ENCODE assay signal across 11 mouse cellular contexts in genomic region chr15:81189061-81189460, GRCm38 (mm10). TPM values are rescaled to one million over a fixed set of nuclear protein-coding genes. Genes with fewer than 3 reads are reported as not detected.
DNase-seq lines count a peak whose midpoint lies in the region; ATAC-seq and TF ChIP-seq lines count a peak whose summit lies in the region.
"Had no signal": no experiment of that assay in that cellular context is flagged by ENCODE, and none has a peak within 500 bp of the region (broad histone marks: within the 10 kb centered on the region; RNA-seq: fewer than 3 reads in every experiment).

No protein-coding gene starts in this region.

- no peaks in the 10 kb centered on the region for H3K36me3 ChIP-seq in liver, embryonic 13.5 days
- H3K36me3 ChIP-seq in liver, postnatal 0 days (replicated peaks; ENCODE audit: insufficient read depth, low read length): no peaks in the 10 kb centered on the region
- H3K36me3 ChIP-seq in forebrain, embryonic 13.5 days (ENCODE audit: poor library complexity, severe bottlenecking): peaks cover 11% of the 10 kb centered on the region
- H3K36me3 ChIP-seq in hindbrain, postnatal 0 days (ENCODE audit: insufficient read depth, low read length): no peaks in the 10 kb centered on the region
- H3K36me3 ChIP-seq in neural tube, embryonic 14.5 days (ENCODE audit: control insufficient read depth, insufficient read depth, low read length): no peaks in the 10 kb centered on the region

- no peak overlapping the region for H3K27ac ChIP-seq in liver, embryonic 13.5 days
- no peak overlapping the region for H3K27ac ChIP-seq in liver, postnatal 0 days (ENCODE audit: low read depth)
- no peak overlapping the region for H3K27ac ChIP-seq in forebrain, embryonic 13.5 days
- no peak overlapping the region for H3K27ac ChIP-seq in hindbrain, postnatal 0 days
- no peak overlapping the region for H3K27ac ChIP-seq in neural tube, embryonic 14.5 days (ENCODE audit: low read depth, low read length)

- no peak overlapping the region for H3K4me3 ChIP-seq in liver, embryonic 13.5 days (replicated peaks)
- no peak overlapping the region for H3K4me3 ChIP-seq in liver, postnatal 0 days (ENCODE audit: low read depth, low read length)
- H3K4me3 ChIP-seq in forebrain, embryonic 13.5 days: peak overlapping the region; percentile 98
- peak overlapping the region; percentile 85 for H3K4me3 ChIP-seq in hindbrain, postnatal 0 days (ENCODE audit: low read length)
- peak overlapping the region; percentile 95 for H3K4me3 ChIP-seq in neural tube, embryonic 14.5 days (ENCODE audit: low read depth, low read length)

- peaks cover 35% of the 10 kb centered on the region for H3K4me1 ChIP-seq in liver, embryonic 13.5 days (replicated peaks)
- peaks cover 8% of the 10 kb centered on the region for H3K4me1 ChIP-seq in liver, postnatal 0 days (ENCODE audit: insufficient read depth)
- H3K4me1 ChIP-seq in forebrain, embryonic 13.5 days: peaks cover 22% of the 10 kb centered on the region
- peaks cover 9% of the 10 kb centered on the region; the same call in 1 of the 2 replicates for H3K4me1 ChIP-seq in hindbrain, postnatal 0 days (ENCODE audit: insufficient read depth, low read length)
- peaks cover 6% of the 10 kb centered on the region for H3K4me1 ChIP-seq in neural tube, embryonic 14.5 days (ENCODE audit: control insufficient read depth, insufficient read depth, low read length)

- no peak for DNase-seq in liver, embryonic 13.5 days
- no peak for DNase-seq in liver, postnatal 0 days
- DNase-seq in hindbrain, postnatal 0 days (ENCODE audit: low spot score): no peak
- DNase-seq in thymus, adult 18-20 months: no peak
- no peak for DNase-seq in ovary, adult 18-20 months (ENCODE audit: low spot score)
- no peak for DNase-seq in thymus, postnatal 36 days
- DNase-seq: kidney, postnatal 4 days had no signal

- H3K9ac ChIP-seq in liver, embryonic 13.5 days: no peak overlapping the region
- no peak overlapping the region for H3K9ac ChIP-seq in liver, postnatal 0 days (replicated peaks)
- H3K9ac ChIP-seq in forebrain, embryonic 13.5 days: peak overlapping the region; percentile 94; the same call in 1 of the 2 replicates
- peak overlapping the region; percentile 73; the same call in 1 of the 2 replicates for H3K9ac ChIP-seq in hindbrain, postnatal 0 days (replicated peaks; ENCODE audit: low read length)
- no peak overlapping the region for H3K9ac ChIP-seq in neural tube, embryonic 14.5 days (replicated peaks; ENCODE audit: low read depth, low read length)

- no peak for TF ChIP-seq EP300 in liver, postnatal 0 days (IDR thresholded peaks at IDR 0.05; ENCODE audit: low read depth)

- no peaks in the 10 kb centered on the region for H3K27me3 ChIP-seq in liver, embryonic 13.5 days
- H3K27me3 ChIP-seq in liver, postnatal 0 days (ENCODE audit: insufficient read depth, low read length): no peaks in the 10 kb centered on the region
- H3K27me3 ChIP-seq in forebrain, embryonic 13.5 days: no peaks in the 10 kb centered on the region
- H3K27me3 ChIP-seq in hindbrain, postnatal 0 days (ENCODE audit: insufficient read depth, low read length): no peaks in the 10 kb centered on the region
- no peaks in the 10 kb centered on the region for H3K27me3 ChIP-seq in neural tube, embryonic 14.5 days (ENCODE audit: control insufficient read depth, insufficient read depth, low read length)

- H3K4me2 ChIP-seq in liver, embryonic 13.5 days: peak overlapping the region; percentile 99
- H3K4me2 ChIP-seq in liver, postnatal 0 days (ENCODE audit: low read depth, low read length): no peak overlapping the region
- H3K4me2 ChIP-seq in forebrain, embryonic 13.5 days: peak overlapping the region; percentile 90
- peak overlapping the region; percentile 68 for H3K4me2 ChIP-seq in hindbrain, postnatal 0 days (ENCODE audit: low read depth, low read length)
- H3K4me2 ChIP-seq in neural tube, embryonic 14.5 days (ENCODE audit: low read depth, low read length): peak overlapping the region; percentile 59

- no peak for TF ChIP-seq CTCF in liver, postnatal 0 days (IDR thresholded peaks at IDR 0.05; ENCODE audit: low read depth)
- no peak for TF ChIP-seq CTCF in hindbrain, postnatal 0 days (IDR thresholded peaks at IDR 0.05; ENCODE audit: low read depth)

- 84% methylated on average over 2 of the region's 2 CpGs for WGBS in liver, embryonic 13.5 days (ENCODE audit: insufficient replicate concordance)
- 85% methylated on average over 2 of the region's 2 CpGs for WGBS in liver, postnatal 0 days (ENCODE audit: insufficient replicate concordance)
- 93% methylated on average over 2 of the region's 2 CpGs for WGBS in forebrain, embryonic 13.5 days
- WGBS in hindbrain, postnatal 0 days: 91% methylated on average over 2 of the region's 2 CpGs
- 97% methylated on average over 2 of the region's 2 CpGs for WGBS in neural tube, embryonic 14.5 days

- H3K9me3 ChIP-seq in liver, embryonic 13.5 days (replicated peaks): no peaks in the 10 kb centered on the region
- no peaks in the 10 kb centered on the region for H3K9me3 ChIP-seq in liver, postnatal 0 days (ENCODE audit: low read length)
- no peaks in the 10 kb centered on the region for H3K9me3 ChIP-seq in forebrain, embryonic 13.5 days (replicated peaks)
- no peaks in the 10 kb centered on the region for H3K9me3 ChIP-seq in hindbrain, postnatal 0 days (ENCODE audit: low read length)
- H3K9me3 ChIP-seq in neural tube, embryonic 14.5 days (ENCODE audit: control insufficient read depth, low read length): no peaks in the 10 kb centered on the region

- ATAC-seq in liver, embryonic 13.5 days (ENCODE audit: low read depth): no peak
- no peak for ATAC-seq in liver, postnatal 0 days
- ATAC-seq in forebrain, embryonic 13.5 days: no peak
- no peak for ATAC-seq in hindbrain, postnatal 0 days
- ATAC-seq in neural tube, embryonic 14.5 days (ENCODE audit: low read depth): no peak

RNA-seq across cellular contexts. Expression of gene Mrtfa, which starts 1.5 kb away (rescaled TPM):
- polyA plus RNA-seq in liver, embryonic 13.5 days (2015; fragmentation: Nextera tagmentation; extraction: Ambion mirVana): 3.9 and 4.9 TPM in 2 replicates
- polyA plus RNA-seq in liver, postnatal 0 days (2015; fragmentation: Nextera tagmentation; extraction: Ambion mirVana): 4.3 and 4.5 TPM in 2 replicates
- polyA plus RNA-seq in forebrain, embryonic 13.5 days (2015; fragmentation: Nextera tagmentation; extraction: Ambion mirVana): 21.2 and 23.4 TPM in 2 replicates
- total RNA-seq in hindbrain, postnatal 0 days (2014; rRNA removed): 32.1 and 54.8 TPM in 2 replicates
- 19.3 and 22.6 TPM in 2 replicates for polyA plus RNA-seq in hindbrain, postnatal 0 days (2015; fragmentation: Nextera tagmentation; extraction: Ambion mirVana)
- 31.3 and 32.4 TPM in 2 replicates for polyA plus RNA-seq in neural tube, embryonic 14.5 days (2014; fragmentation: Nextera tagmentation; extraction: Ambion mirVana)

RNA-seq across cellular contexts. Expression of gene Mchr1, which starts 46.2 kb away (rescaled TPM):
- 0.05 and 0.10 TPM in 2 replicates for polyA plus RNA-seq in liver, embryonic 13.5 days (2015; fragmentation: Nextera tagmentation; extraction: Ambion mirVana)
- 0.12 and 0.17 TPM in 2 replicates for polyA plus RNA-seq in liver, postnatal 0 days (2015; fragmentation: Nextera tagmentation; extraction: Ambion mirVana)
- polyA plus RNA-seq in forebrain, embryonic 13.5 days (2015; fragmentation: Nextera tagmentation; extraction: Ambion mirVana): 0.87 and 0.92 TPM in 2 replicates
- 5.9 and 11.1 TPM in 2 replicates for total RNA-seq in hindbrain, postnatal 0 days (2014; rRNA removed)
- 7.0 and 7.8 TPM in 2 replicates for polyA plus RNA-seq in hindbrain, postnatal 0 days (2015; fragmentation: Nextera tagmentation; extraction: Ambion mirVana)
- 2.3 and 3.5 TPM in 2 replicates for polyA plus RNA-seq in neural tube, embryonic 14.5 days (2014; fragmentation: Nextera tagmentation; extraction: Ambion mirVana)
- total RNA-seq: megakaryocyte, adult 5-6 weeks had no signal
- polyA plus RNA-seq: erythroblast, embryonic 14.5 days had no signal

Comparison
In these comparisons a context has a peak if more than half of its experiments do, and no peak if none do; other contexts are left out.
1. H3K4me3 ChIP-seq: peak in forebrain, embryonic 13.5 days (single experiment), hindbrain, postnatal 0 days (single experiment) and neural tube, embryonic 14.5 days (single experiment); none in liver, embryonic 13.5 days (single experiment) and liver, postnatal 0 days (single experiment).
2. H3K9ac ChIP-seq: peak in forebrain, embryonic 13.5 days (single experiment) and hindbrain, postnatal 0 days (single experiment); none in liver, embryonic 13.5 days (single experiment), liver, postnatal 0 days (single experiment) and neural tube, embryonic 14.5 days (single experiment).